Mouse (Mus musculus) urinary bladder, adult 2 months (tissue): ENCODE measurements around the gene Cers4. TPM values are rescaled to one million over a fixed set of nuclear protein-coding genes. Genes with fewer than 3 reads are reported as not detected.

Experiments used
- DNase-seq: peaks from one replicate; pipeline ENCODE4 v3.0.0; 2022; ENCODE audit warnings: low spot score
- polyA plus RNA-seq: library from polyadenylated mRNA; depleted of rRNA; stranded (reverse); fragments of >200 nt; gene quantifications from 2 replicates; pipeline ENCODE4 v1.2.3, GENCODE M21; 2012; rRNA removed

Gene Cers4
- 44.8 and 47.9 TPM in 2 replicates for polyA plus RNA-seq

- peak; percentile 57 for DNase-seq
Observed at GRCm38 (mm10) chr8:4492851-4493685, at the start of gene Cers4. Cers4 (plus strand) TSS chr8:4493026.

- DNase-seq: no peak
Observed at GRCm38 (mm10) chr8:4458165-4458564, 34.7 kb upstream of the Cers4 start.

GRCm38 (mm10) chr8:4463061-4463460 lies 29.8 kb upstream of the Cers4 start:
- no peak for DNase-seq

- no peak for DNase-seq
Observed at GRCm38 (mm10) chr8:4474419-4475187, 18.2 kb upstream of the Cers4 start.

DNA sequence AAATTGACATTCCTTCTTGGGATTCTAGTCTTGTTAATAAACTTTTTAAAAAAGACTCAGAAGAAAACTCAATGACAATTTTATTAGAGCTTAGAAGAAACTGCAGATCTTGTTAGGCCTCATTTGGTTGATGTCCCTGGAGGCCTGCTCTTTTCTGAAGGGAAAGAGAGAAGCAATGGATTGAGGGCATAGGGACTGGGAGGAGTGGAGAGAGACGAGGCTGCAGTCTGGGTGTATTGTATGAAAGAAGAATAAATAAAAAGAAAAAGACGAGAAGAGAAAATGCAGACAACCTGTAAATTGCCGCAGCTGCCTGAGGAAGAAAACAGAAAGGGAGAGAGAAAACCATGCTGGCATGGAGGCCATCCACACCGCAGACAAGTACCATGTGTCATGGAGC lies 11.7 kb upstream of the Cers4 start:
- DNase-seq: no peak

- no peak for DNase-seq
Observed at GRCm38 (mm10) chr8:4481586-4481985, 11.2 kb upstream of the Cers4 start.

DNA sequence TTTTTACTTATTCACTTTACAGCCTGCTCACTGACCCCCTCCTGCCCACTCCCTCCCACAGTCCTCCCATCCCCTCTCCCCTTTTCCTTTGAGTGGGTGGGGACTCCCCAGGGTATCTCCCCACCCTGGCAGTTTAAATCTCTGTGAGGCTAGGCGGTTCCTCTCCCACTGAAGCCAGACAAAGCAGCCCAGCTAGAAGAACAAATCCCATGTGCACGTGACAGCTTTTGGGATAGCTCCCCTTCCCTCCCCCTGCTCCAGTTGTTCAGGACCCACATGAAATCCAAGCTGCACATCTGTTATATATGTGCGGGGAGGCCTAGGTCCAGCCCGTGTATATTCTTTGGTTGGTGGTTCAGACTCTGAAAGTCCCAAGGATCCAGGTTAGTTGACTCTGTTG lies 10.3 kb upstream of the Cers4 start:
- DNase-seq: no peak

DNA sequence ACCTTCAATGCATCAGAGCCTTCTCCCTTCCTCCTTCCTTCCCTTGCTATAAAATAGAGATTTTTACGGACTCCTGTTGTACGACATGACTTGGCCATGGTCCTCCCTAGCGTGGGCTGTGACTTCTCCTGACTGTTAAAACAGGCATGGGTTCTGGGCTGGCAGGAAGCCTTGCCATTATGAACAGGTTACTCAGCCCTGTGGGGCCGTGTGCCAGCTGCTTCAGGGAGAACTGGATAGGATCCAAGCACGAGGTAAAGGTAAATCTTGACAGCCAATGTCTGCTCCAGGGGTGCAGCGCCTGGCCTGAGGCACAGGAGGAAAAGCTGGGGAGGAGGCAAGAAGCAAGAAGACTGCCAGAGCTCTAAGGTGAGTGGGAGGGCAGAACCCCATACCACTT lies 9.5 kb upstream of the Cers4 start:
- no peak for DNase-seq

DNA sequence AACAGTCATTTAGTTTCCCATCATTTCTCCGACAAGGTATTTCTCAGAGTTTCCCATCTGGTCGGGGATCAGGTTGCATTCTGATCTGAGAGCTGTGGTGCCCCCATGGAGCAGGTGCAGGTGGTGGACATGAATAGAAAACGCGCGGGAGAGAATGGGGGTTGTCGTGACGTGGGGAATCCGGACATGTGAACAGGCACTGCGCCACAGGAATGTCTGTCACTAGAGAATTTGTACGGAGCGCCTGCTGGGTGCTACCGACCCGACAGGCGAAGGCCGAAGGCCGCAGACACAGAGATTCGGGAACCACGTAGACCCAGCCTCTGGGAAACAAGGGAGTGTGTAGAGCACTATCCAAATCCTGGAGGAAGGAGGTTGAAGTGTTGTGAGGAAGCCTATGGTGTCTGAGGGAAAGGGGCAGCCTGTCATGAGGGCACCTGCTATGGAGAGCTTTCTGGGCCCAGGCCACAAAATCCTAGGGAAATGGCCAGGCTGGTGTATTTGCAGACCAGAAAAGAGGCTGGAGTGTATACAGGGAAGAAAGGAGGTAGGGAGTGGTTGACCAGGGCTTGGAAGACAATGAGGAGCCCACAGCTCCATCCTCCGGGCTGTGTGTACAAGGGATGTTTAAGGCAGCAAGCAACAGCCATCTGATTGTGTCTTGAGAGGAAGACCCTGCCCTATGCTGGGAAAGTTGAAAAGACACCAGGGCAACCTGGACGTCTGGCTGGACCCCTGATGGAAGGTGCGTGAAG lies 1.0 kb downstream of the Cers4 start:
- peak; percentile 29 for DNase-seq

- no peak for DNase-seq
Observed at GRCm38 (mm10) chr8:4495976-4496375, 3.1 kb downstream of the Cers4 start.

- no peak for DNase-seq
Observed at GRCm38 (mm10) chr8:4497610-4498009, 4.8 kb downstream of the Cers4 start.

DNA sequence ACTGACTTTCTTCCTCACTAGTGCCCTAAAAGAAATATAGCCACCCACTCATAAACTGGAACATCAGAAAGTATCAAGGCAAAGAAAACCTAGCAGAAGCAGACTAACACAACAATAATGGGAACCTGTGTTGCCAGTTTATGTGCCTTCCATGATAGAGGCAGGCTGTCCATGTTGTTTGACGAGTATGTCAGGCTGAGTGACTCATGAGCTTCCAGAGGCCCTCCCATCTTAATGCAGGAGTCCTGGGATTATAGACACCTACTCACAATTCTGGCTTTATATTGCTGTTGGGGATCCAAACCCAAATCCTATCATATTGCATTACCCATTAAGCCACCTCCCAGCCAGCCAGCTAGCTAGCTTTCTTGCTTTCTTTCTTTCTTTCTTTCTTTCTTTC lies 12.5 kb downstream of the Cers4 start:
- DNase-seq: no peak

DNA sequence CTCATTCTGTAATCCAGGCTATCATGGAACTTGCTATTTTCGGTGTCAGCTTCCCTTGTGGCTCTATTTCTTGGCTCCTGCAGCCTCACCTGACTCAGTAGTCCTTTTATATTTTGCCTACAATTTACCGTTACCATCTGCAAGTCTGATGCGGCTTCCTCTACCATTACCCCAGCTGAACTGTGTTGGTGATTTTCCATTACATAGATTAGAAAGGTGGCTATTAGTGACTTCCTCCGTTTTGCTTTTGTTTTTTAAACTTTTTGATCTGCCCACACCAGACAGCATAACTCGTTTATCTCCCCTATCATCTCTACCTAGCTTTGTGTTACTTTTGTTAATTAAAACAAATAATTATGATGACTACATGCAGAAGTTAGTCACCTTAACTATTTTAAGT lies 14.7 kb downstream of the Cers4 start:
- DNase-seq: no peak

- DNase-seq: no peak
Observed at GRCm38 (mm10) chr8:4510824-4511223, 18.0 kb downstream of the Cers4 start.

DNA sequence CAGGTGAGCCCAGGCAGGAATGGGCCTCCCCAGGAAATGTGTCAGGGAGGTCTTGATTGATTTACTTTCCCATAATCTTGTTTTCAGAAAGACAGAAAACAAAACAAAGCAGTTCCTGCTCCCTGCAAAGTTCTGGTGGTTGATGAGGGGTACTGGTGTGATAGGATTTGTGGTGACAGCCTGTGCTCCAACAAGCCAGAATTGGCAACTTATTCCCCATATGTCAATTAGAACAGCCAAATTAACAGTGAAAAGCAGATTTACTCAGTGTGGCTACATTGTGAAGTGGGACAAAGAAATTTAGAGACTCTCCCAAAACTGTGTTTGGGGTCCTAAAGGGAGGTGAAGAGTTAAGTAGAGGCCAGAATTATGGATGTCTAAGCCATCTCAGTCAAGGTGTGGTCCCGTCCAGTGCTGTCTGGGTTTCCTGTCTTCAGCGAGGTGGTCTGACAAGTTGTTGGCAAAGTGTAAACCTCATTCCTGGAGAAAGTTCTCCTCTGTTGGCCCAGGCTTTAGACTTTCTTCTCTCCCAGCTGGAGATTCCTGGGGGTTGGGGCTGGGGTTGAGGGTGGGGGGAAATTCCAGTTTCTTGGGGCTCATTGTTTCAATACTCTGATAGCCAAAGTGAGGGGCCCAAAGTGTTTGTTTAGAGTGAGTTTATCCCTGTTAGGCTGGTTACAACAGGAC lies 18.7 kb downstream of the Cers4 start:
- no peak for DNase-seq

GRCm38 (mm10) chr8:4512116-4512495 lies 19.3 kb downstream of the Cers4 start:
- DNase-seq: no peak

DNA sequence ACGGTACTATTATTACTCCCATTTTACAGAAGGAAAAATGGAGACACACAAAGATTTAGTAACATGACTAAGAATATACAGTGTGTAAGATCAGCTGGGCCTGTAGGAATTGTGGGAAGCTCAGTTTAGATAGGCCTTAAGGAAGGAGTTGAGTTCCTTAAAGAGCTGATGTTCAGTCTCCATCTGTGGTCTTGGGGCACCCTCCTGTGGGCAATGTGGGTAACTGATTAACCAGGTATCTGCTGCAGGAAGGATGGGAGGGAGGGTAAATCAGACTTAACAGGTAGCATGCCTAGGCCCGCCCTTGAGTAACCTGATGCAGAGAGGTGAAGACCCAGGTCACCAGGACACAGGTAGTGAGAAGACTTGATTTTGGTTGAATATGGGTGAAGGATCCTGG lies 23.3 kb downstream of the Cers4 start:
- no peak for DNase-seq

GRCm38 (mm10) chr8:4521472-4521871 lies 28.6 kb downstream of the Cers4 start:
- DNase-seq: no peak

GRCm38 (mm10) chr8:4523525-4523924 lies 30.7 kb downstream of the Cers4 start:
- DNase-seq: no peak
